Mouse (Mus musculus) neural tube, embryonic 11.5 days (tissue): Measurements from ENCODE around the gene Nfic. TPM values are rescaled to one million over a fixed set of nuclear protein-coding genes. Genes with fewer than 3 reads are reported as not detected.

Experiments used
- ATAC-seq: fragments of 200-750 bp; cut with Nextera tagmentation; 2 replicates; pipeline ENCODE4 v1.8.0; 2017; ENCODE audit warnings: moderate number of reproducible peaks, mild to moderate bottlenecking, moderate TSS enrichment, moderate library complexity; ENCODE audit not compliant: insufficient read depth, low FRiP score, low TSS enrichment
- DNase-seq: peaks from one replicate; pipeline ENCODE4 v3.0.0-alpha.2; 2015; ENCODE audit warnings: low spot score
- H3K27ac ChIP-seq: fragments of 300-500 bp; sonication (generic); 2 replicates; pipeline ENCODE4 v1.5.1; 2014; ENCODE audit warnings: low read depth, mild to moderate bottlenecking, low read length
- H3K27me3 ChIP-seq: fragments of 300-500 bp; sonication (generic); 2 replicates; pipeline ENCODE4 v1.6.1; 2014; ENCODE audit warnings: mild to moderate bottlenecking, low read length, mixed read lengths; ENCODE audit not compliant: control insufficient read depth, insufficient read depth
- H3K36me3 ChIP-seq: fragments of 300-500 bp; sonication (generic); 2 replicates; pipeline ENCODE4 v1.6.1; 2014; ENCODE audit warnings: mild to moderate bottlenecking, low read length, moderate library complexity, mixed read lengths; ENCODE audit not compliant: control insufficient read depth, insufficient read depth
- H3K4me1 ChIP-seq: fragments of 300-500 bp; sonication (generic); 2 replicates; pipeline ENCODE4 v1.6.1; 2014; ENCODE audit warnings: low read length, mixed read lengths; ENCODE audit not compliant: control insufficient read depth, insufficient read depth
- H3K4me2 ChIP-seq: fragments of 300-500 bp; sonication (generic); 2 replicates; pipeline ENCODE4 v1.6.1; 2014; ENCODE audit warnings: low read depth, mild to moderate bottlenecking, moderate library complexity
- H3K4me3 ChIP-seq: fragments of 300-500 bp; sonication (generic); 2 replicates; pipeline ENCODE4 v1.5.1; 2014; ENCODE audit warnings: low read depth, low read length
- H3K9ac ChIP-seq: fragments of 300-500 bp; sonication (generic); 2 replicates; pipeline ENCODE4 v1.6.1; 2014; ENCODE audit warnings: mild to moderate bottlenecking, low read length
- H3K9me3 ChIP-seq: fragments of 300-500 bp; sonication (generic); 2 replicates; pipeline ENCODE4 v1.6.1; 2016; ENCODE audit warnings: low read length; ENCODE audit not compliant: control insufficient read depth
- WGBS: fragments of 180-500 bp; shearing (Covaris S2); extraction: QIAGEN DNeasy Blood & Tissue Kit; methylation state at CpG from one replicate; pipeline ENCODE4 v1.1.7; 2014; 5-methylcytosine and 5-hydroxymethylcytosine counted together
- polyA plus RNA-seq: library from polyadenylated mRNA; unstranded; fragments of >200 nt; fragmentation: Nextera tagmentation; extraction: Ambion mirVana; gene quantifications from 2 replicates; pipeline ENCODE4 v1.2.1, GENCODE M21; 2014

The Nfic gene
- polyA plus RNA-seq, 1 experiment from 2014 or later: 16.8 TPM

DNA sequence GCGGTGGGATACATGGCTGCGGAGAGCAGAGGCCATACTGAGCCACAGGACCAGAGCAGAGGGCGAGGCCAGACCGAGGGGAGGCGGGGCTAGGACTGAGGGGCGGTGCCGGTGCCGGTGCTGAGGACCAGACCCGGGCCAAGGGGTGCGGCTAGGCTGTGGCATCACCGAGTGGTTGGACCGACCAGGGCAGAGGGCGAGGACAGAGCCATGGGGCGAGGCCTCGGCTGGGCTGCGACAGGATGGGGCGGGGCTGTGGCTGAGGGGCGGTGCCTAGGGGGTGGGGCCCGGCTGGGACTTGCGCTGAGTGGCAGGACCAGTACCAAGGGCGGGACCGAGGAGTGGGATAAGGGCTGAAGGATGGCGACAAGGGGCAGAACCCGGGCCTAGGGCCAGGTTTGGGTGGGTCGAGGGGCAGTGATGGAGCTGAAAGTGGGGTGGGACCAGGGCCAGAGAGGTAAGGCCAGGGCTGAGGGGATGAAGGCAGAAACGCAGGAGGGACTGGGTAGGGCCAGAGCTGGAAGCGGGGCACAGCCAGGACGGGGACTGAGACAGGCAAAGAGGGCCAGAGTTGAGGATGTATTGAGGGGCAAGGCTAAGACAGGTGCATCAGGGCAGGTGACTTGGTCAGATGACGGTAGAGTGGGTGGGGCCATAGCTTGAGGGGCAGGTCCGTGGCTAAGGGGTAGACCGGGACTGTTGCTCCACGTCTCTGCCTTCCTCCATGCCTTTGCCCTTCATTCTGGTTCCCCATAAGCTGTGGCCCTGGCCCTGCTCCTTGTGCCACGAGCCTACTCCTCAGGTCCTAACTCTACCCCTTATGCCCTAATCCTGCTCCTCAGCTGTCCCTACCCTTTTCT is 9.2 kb upstream of the Nfic start:
- no peaks in the 10 kb centered on the region for H3K9me3 ChIP-seq
- peak overlapping the region; percentile 36 for H3K4me3 ChIP-seq
- 0 out of 2 replicates have a peak, but pooled peaks cover 10% of the 10 kb centered on the region for H3K4me1 ChIP-seq
- 3% methylated on average over 33 of the region's 33 CpGs for WGBS
- H3K27ac ChIP-seq: no peak overlapping the region
- H3K4me2 ChIP-seq: peak overlapping the region; percentile 63
- H3K36me3 ChIP-seq: no peaks in the 10 kb centered on the region
- peaks cover 63% of the 10 kb centered on the region for H3K27me3 ChIP-seq
- peak overlapping the region; percentile 53 for H3K9ac ChIP-seq
- DNase-seq (peak; percentile 76), ATAC-seq (peak; percentile 87)

DNA sequence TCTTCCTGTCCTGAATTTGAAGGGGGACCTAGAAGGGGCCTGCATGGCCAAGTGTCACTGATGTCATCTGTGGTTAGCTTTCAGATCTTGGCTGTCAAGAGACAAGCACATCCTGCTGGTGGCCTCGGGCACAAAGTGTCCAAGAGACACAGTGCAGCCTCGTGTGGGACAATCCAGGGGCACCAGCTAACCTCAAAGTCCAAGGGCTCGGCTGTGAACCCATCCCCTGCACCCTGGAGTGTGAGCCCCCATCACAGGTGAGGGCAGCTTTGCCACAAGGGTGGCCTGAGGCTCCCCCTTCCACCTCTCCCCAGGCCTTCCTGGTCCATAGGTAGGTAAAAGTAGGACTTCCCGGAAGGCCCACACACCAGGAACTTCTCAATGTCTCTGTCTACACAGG is 8.1 kb upstream of the Nfic start:
- no peak for ATAC-seq
- H3K9me3 ChIP-seq: no peaks in the 10 kb centered on the region
- no peak overlapping the region for H3K9ac ChIP-seq
- H3K4me2 ChIP-seq: no peak overlapping the region
- no peak for DNase-seq
- no peak overlapping the region for H3K4me3 ChIP-seq
- WGBS: 72% methylated on average over 4 of the region's 4 CpGs
- H3K36me3 ChIP-seq: no peaks in the 10 kb centered on the region
- H3K27ac ChIP-seq: no peak overlapping the region
- H3K27me3 ChIP-seq: peaks cover 69% of the 10 kb centered on the region
- H3K4me1 ChIP-seq: 0 out of 2 replicates have a peak, but pooled peaks cover 10% of the 10 kb centered on the region

DNA sequence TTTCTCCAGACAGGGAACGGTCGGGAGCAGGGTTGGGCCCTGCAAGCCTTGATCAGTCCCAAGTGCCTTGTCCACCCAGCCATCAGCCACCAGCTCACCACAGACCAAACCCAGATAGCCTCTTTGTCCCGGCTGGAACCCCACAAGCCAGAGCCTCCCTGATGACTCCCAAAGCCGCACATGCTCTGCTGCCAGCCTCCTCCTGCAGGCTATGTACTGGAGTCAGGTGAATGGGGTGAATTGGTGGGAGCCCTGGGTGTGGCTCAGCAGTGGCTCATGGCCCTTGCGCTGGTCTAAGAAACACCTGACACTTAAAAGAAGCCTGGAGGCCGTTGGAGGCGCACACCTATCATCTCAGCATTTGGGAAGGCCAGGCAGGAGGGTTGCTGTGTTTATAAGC is 7.5 kb upstream of the Nfic start:
- 74% methylated on average over 7 of the region's 7 CpGs for WGBS
- no peak for DNase-seq

DNA sequence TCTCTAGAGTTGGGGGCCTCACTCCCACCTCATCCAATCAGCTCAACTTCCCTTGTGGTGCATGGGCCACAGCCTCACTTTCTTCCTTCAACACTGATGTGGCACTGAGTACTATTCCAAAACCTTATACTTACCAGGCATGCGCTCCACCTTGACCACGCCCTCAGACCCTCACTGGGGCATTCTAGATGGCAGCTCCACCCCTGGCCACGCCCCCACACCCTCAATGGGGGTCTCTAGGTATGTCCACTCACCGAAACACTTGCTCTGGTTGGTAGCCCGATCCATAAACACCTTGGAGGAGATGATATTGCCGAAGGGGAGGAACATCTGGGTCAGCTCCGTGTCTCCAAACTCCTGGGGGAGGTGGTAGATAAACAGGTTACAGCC is 7.0 kb upstream of the Nfic start:
- Histone ChIP-seq H3K4me1 (0 out of 2 replicates have a peak, but pooled peaks cover 10% of the 10 kb centered on the region), H3K36me3 (no peaks in the 10 kb centered on the region), H3K4me3 (no peak overlapping the region), H3K27me3 (peaks cover 77% of the 10 kb centered on the region), H3K4me2 (no peak overlapping the region), H3K27ac (no peak overlapping the region), H3K9ac (no peak overlapping the region), H3K9me3 (no peaks in the 10 kb centered on the region)
- WGBS: 39% methylated on average over 7 of the region's 7 CpGs
- ATAC-seq (no peak), DNase-seq (no peak)

More for the DNA sequence above, 7.5 kb upstream of the Nfic start:
- Histone ChIP-seq H3K9me3 (no peaks in the 10 kb centered on the region), H3K27ac (no peak overlapping the region), H3K9ac (no peak overlapping the region), H3K4me1 (0 out of 2 replicates have a peak, but pooled peaks cover 10% of the 10 kb centered on the region), H3K4me2 (no peak overlapping the region), H3K27me3 (peaks cover 73% of the 10 kb centered on the region), H3K4me3 (no peak overlapping the region), H3K36me3 (no peaks in the 10 kb centered on the region)
- ATAC-seq: no peak

DNA sequence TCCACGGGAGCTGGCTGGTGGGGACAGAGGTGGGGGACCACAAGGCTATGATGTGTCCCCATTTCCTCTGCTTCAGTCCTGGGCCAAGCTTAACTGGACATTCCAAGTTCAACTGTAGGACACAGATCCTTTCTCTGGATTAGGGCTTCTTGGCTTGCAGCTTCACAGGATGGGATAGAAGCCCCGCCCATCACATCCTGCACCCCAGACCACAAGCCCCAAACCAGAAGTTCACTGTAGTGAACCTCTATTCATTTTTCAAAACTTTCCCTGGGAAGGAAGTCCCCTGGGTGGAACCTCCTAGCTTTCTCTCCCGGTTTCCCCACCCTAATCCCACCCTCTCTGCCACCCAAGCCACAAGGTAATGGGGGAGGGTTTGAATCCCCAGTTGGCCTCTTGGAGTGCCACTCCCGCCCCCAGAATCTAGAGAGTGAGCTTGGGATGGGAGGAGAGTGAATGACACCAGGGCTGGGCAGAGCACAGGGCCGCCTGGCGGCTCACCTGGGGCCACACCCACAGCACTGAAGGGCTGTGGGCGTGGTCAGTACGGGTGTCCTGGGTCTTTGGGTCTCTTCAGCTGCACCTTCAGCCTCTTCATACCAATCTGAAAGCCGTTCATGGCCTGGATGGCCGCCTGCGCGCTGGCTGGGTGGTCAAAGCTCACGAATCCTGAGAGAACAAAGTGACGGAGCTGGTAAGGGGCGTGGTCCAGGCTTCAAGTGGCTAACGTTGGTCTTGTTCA is 6.4 kb upstream of the Nfic start:
- 0 out of 2 replicates have a peak, but pooled peaks cover 10% of the 10 kb centered on the region for H3K4me1 ChIP-seq
- ATAC-seq (no peak), DNase-seq (no peak)
- no peak overlapping the region for H3K27ac ChIP-seq
- H3K4me3 ChIP-seq: no peak overlapping the region
- WGBS: 6% methylated on average over 16 of the region's 16 CpGs
- H3K9me3 ChIP-seq: no peaks in the 10 kb centered on the region
- H3K9ac ChIP-seq: no peak overlapping the region
- no peaks in the 10 kb centered on the region for H3K36me3 ChIP-seq
- no peak overlapping the region for H3K4me2 ChIP-seq
- H3K27me3 ChIP-seq: peaks cover 77% of the 10 kb centered on the region

DNA sequence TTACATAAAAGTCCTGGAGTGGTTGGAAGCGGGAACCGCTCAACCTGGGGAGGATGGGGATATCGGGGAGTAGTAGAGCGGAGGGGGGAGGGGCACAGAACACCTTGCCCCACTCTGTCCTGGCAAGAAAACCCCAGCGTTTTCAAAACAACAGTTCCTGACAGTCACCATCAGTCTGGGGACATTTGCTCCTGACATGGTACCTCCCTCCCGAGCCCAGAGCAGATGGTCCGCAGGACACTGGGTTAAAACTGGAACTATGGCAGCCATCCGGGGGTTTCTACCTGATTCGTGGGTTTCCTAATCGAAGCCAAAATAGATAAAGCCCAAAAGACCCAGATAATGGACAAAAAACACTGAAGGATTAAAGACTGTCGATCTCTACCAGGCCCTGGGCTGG is 5.5 kb upstream of the Nfic start:
- WGBS: 34% methylated on average over 11 of the region's 11 CpGs
- DNase-seq: no peak
- Histone ChIP-seq H3K36me3 (no peaks in the 10 kb centered on the region), H3K4me2 (no peak overlapping the region), H3K4me1 (0 out of 2 replicates have a peak, but pooled peaks cover 10% of the 10 kb centered on the region), H3K9ac (no peak overlapping the region), H3K4me3 (no peak overlapping the region), H3K27me3 (peaks cover 72% of the 10 kb centered on the region), H3K9me3 (no peaks in the 10 kb centered on the region), H3K27ac (no peak overlapping the region)
- ATAC-seq: no peak

DNA sequence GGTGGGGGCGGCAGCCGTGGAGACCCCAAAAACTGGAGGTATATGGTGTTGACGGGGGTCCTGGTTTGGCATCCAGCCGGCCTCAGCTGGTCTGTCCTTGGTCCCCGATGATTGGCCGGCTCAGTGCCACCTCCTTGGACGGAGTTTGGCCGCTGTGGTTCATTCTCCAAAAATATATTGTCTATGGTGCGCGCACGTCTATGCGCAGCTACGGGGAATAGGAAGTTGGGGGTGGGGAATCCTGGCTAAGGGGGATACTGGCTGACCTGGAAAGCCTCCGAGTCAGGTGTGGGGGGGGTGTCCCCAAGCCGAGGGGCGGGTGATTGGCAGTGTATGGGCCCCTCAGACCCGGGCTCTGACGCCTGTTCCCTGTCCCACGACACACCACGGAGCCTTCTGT is 5.0 kb upstream of the Nfic start:
- H3K4me1 ChIP-seq: 0 out of 2 replicates have a peak, but pooled peaks cover 10% of the 10 kb centered on the region
- no peak overlapping the region for H3K27ac ChIP-seq
- H3K4me3 ChIP-seq: no peak overlapping the region
- ATAC-seq: no peak
- 33% methylated on average over 20 of the region's 20 CpGs for WGBS
- H3K36me3 ChIP-seq: no peaks in the 10 kb centered on the region
- no peak overlapping the region for H3K4me2 ChIP-seq
- no peaks in the 10 kb centered on the region for H3K9me3 ChIP-seq
- DNase-seq: no peak
- H3K9ac ChIP-seq: no peak overlapping the region
- peaks cover 75% of the 10 kb centered on the region for H3K27me3 ChIP-seq

DNA sequence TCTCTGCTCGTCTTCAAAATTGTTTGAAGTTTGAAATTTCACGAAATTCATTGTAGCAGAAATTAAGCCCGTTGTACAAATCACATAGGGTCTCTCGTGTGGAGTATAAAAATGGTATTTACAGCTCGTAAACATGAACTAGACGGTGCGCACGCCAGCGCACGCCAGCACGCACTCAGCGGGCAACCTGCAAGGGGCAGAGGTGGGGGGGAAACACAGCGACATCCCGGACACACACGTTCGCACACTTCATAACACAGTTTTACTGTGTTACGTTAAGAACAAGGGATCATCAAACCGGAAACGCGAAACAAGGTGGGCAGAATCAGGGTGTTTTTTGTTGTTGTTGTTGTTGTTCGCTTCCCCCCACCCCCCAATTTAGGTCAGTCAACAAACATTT is 4.0 kb upstream of the Nfic start:
- DNase-seq (no peak), ATAC-seq (no peak)
- Histone ChIP-seq H3K4me1 (0 out of 2 replicates have a peak, but pooled peaks cover 5% of the 10 kb centered on the region), H3K4me3 (no peak overlapping the region), H3K27ac (no peak overlapping the region), H3K9me3 (no peaks in the 10 kb centered on the region), H3K9ac (no peak overlapping the region), H3K4me2 (no peak overlapping the region), H3K36me3 (no peaks in the 10 kb centered on the region), H3K27me3 (peaks cover 78% of the 10 kb centered on the region)
- WGBS: 70% methylated on average over 21 of the region's 21 CpGs
